Mouse (Mus musculus): Measurements from ENCODE around the gene Herc3. TPM values are rescaled to one million over a fixed set of nuclear protein-coding genes. Genes with fewer than 3 reads are reported as not detected.
A peak's percentile ranks its signal among the peaks of the same experiment; 100 is the strongest.
"Not testable (repeated sequence)": the region's sequence is repeated elsewhere in the genome, so short reads cannot be mapped to it uniquely, and the experiment has no call there.

Herc3 gene
- 10 to 100 TPM; 86.1 to 87.8 TPM for total RNA-seq (2021)
- long read RNA-seq, experiment 1, partial matches to known transcripts = 34 of 58 reads
- long read RNA-seq, experiment 1, other reads (novel, unspliced or antisense) = 24 of 58 reads
- long read RNA-seq, experiment 2, partial matches to known transcripts = 27 of 49 reads
- long read RNA-seq, experiment 2, other reads (novel, unspliced or antisense) = 22 of 49 reads

DNA sequence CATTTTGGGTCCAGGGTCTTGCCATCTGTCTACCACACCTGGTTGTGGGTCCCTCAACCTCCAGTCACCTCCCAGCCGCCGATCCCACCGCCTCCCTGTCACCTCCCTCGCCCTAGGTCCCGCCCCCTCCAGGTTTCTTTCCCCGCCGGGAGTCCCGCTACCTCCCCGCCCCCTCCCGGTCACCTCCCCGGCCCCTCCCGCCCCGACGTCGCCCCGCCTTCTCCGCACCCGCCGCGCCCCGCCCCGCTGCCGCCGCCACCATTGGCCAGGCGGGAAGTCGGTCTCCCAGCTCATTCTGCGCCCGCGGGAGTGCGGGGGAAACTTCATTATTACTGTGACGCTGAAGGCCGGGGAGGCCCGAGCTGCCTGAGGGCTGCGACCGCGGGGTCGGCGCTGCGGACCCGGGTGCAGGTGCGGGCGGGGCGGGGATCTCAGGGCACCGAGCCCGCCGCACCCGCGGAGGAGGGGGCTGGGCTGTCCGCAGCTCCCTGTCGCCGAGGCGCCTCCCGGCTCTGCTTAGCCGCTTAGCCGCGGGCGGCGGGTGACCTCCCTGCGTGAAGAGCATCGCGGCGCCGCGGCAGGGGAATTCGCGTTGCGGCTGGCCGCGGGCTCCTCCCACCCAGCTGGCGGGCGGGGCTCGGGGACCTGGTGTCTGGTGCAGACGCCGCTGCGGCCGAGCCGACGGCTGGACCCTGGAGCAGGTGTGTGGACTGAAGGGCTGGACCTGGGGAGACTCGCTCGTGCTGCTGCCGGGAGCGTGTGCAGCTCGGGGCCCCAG lies at the start of gene Herc3:
Gene Herc3, plus strand, starts transcription at position 234 of the 778 bp plus-strand sequence.
- DNase-seq (ENCODE audit: low spot score in 2 of 2) = peak; percentile 61 to 76

DNA sequence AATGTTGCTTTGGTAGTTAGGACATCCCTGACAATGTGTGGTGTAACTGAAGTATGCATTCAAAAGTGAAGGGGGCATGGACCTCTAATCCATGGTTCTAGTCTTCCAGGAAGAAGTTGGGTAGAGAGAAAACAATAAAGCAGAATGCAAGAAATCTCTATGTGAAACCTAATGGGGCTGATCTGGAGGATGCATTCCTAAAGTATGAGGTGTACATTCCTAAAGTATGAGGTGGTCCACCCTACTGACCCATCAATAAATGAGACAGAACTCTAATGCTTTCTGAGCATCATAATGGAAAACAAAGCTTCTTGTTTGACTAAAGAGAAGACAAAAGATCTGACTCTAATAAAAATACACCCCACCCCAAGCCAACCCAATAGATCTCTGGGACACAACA lies 29.9 kb upstream of the Herc3 start:
- DNase-seq (ENCODE audit: low spot score in 2 of 2) = no peak

DNA sequence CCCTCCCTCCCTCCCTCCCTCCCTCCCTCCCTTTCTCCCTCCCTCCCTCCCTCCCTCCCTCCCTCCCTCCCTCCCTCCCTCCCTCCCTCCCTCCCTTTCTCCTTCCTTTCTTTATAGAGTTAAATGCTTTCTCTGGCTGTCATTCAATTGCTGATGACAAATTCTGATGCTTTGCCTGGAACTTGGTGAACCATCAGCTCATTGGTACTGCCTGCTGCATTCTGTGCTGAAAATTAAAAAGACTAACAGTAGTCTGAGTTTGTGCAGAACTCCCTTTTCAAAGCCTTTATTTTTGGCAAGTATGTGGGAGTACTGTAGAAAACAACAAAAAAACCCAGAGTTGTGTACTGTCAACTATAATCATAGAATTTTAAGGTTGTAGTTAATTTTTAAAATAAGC lies 16.9 kb upstream of the Herc3 start:
- no peak for DNase-seq (ENCODE audit: low spot score in 2 of 2)

DNA sequence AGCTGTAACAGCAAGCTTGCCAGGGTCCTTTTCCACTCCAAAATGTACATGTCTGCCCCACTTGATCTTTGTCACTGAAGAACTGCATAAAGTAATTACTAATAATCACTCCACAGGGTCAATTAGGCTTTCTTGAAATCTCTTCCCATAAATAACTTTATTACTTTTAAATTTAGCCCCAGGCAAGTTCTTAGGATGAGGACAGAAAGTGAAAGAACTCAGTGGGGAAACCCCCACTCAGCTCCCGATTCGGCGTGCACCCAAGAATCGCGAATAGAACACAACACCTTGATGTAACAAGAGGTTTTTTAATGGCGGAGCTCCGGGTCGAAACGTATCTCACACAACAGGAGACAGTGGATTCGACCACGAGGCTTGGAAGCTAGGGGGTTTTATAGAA lies 14.2 kb upstream of the Herc3 start:
- DNase-seq (ENCODE audit: low spot score in 2 of 2) = not testable (repeated sequence)

DNA sequence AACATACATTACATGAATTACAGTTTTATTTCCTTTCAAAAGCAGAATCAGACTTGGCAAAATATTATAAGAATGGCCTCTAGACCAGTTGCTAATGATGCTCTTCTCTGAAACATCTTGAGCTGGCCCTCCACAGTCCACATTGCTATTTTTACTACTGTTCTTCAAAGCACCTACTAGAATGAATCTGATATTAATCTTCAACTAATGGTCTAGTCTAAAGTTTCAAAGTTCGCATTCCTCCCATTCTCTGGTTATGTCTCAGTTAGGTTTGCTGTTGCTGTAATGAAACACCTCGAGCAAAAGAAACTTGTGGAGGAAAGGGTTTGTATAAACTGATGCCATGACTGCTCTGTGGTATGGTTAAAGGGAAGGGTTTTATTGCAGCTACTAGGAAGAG lies 5.6 kb upstream of the Herc3 start:
- no peak for DNase-seq (ENCODE audit: low spot score in 2 of 2)

DNA sequence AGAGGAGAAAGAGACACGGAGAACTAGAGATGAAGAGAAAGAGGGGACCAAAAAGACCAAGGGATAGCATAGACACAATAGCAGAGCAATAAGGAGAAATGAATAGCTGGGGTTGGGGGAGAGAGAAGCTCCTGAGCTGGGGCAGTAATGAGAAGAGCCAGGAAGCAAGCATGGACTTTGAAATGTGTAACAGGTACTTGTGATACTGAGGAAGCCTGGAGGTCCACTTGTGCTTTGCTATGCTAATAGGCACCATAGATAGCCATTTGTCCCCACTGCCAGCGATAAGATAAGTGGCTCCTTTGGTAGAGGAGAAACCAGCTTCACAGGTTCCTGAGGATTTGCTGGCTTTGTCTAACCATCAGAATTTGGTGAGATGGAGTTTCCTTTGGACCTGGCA lies 5.2 kb upstream of the Herc3 start:
- DNase-seq (ENCODE audit: low spot score in 2 of 2) = no peak

DNA sequence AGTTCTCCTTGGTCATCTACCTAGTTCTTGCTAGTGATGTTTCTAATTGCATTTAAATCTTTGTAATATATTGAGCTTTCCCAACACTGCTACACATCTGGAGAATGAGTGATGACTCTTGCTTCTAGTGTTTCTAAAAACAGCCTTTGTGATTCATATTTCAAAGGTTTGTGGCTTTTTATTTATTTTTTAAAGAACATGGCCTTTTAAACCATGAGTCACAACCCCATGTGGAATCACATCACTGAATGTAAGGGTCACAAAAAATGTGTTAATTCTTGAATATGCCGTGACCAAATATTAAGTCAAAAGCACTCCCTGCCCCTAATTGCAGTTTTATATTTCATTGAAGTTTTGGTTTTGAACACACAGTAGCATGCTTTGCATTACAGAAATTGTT lies 2.7 kb upstream of the Herc3 start:
- DNase-seq (ENCODE audit: low spot score in 2 of 2) = no peak

DNA sequence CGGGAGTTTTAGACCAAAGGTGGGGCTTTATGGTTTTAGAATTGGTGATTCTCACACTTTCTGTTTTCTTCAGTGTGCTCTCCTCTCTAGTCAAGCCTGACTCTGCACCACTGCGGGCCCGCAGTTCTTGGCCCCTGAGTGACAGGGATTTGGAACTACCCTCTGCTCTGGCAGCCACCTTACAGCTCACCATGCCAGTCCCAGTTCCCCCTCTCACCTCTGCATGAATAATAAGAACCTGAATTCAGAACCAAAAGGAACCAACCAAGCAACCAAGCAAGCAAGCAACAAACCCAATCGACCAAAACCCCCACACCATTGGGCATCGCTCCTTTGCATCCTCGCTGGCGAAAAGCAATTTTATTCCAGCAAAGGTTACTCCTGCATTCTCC lies 429 bp upstream of the Herc3 start:
- DNase-seq (ENCODE audit: low spot score in 2 of 2) = no peak

DNA sequence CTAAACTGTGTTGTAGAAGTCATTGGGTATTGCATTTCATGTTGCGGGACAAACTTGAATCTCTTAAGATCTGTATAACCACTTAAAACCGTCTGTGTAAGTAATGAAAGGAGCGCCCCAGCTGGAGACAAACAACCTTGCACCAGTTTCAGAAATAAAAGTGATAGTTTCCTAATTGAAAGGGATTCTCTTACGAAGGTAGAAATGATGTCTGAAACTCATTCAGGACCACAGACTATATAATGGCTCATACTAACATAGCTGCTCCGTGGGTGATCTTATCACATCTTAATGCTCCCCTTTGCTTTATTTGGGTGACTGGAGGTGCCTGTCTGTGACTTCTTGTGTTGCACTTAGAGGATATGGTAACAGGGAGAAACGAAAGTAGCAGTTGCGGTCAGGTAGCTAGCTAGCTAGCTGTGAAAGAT lies 1.3 kb downstream of the Herc3 start:
- no peak for DNase-seq (ENCODE audit: low spot score in 2 of 2)

DNA sequence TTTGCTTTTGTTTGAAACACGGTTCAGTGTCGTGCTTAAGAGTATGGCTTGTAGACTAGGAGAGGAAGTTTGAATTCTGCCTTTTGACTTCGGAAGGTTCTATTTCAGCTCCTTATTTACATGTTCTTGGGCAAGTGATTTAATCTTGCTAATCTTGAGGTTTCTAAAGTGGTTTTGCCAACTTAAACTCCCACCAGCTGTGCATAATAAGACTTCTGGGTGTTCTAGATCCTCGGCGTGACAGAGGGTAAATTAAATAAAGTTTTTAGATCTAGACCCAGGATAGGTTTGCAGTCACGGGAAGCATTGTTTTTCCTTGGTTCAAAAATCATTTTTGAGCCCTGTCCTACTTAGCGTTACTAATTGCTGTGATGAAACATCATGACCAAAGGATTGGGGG lies 3.2 kb downstream of the Herc3 start:
- no peak for DNase-seq (ENCODE audit: low spot score in 2 of 2)

DNA sequence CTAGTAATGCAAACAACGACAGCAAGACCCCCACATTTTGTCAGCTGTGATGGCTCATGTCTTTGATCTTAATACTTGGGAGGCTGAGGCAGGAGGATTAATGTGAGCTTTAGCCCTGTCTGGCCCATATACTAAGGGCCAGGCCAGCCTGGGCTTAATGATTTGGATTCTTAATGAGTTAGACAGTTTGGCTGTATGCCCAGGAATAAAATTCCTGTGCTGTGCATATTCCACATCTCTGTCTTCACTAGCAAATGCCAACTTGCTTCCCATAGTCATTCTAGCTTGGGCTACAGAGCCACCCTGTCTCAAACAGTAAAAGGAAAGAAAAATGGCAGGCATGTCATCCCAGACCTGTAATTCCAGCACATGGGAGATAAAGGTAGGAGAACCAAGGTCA lies 4.3 kb downstream of the Herc3 start:
- no peak for DNase-seq (ENCODE audit: low spot score in 2 of 2)

DNA sequence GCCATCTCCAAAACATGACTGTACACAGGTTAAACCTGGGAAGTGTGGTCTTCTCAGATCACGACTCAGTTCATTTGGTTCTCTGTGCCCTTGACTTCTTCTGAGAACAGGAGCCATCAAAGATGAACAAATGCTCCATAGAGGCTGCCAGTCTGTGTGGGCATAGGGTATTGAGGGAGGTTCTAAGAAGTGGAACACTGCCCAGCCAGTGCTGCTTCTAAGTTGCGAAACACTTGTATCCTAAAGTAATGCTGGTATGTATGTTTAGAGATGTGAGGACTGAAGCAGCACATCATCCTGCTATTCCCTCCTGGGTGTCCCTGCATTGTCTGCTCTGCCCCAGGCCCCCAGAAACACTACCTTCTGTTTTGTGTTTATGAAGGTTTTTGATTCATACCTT lies 5.2 kb downstream of the Herc3 start:
- no peak for DNase-seq (ENCODE audit: low spot score in 2 of 2)

DNA sequence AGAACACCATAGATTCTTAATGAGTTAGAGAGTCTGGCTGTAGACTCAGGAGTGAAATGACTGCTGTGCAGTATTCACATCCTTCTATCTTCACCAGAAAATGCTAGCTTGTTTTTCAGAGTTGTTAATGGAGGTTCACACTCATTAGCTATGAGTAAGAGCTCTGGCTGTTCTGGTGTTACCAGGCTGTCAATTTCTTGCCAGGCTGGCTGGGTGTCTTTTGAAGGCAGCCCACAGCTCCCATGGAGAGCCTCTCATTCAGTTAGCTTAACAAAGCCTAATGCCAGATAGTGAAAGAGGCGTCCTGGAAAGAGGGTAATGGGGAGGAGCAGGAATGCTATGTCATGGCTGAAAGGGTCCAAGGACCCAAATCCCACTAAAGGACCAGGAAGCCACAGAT lies 6.7 kb downstream of the Herc3 start:
- no peak for DNase-seq (ENCODE audit: low spot score in 2 of 2)

DNA sequence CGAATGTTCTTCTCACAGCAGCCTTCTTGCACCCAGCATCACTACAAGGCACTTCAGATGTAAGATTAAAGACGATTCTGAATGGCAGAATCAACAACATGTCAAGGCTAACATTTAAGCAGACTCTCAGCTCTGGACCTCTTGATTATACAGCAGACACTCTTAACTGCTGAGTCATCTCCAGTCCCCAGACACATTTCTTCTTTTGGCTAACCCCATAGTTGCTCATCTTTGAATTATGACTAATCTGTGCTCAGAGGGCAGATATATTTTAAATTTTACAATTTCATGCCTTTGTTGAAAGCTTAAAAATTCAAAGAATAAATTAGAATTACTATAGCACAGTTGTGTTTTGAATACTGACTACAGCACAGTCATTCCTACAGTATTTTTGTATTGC lies 9.9 kb downstream of the Herc3 start:
- DNase-seq (ENCODE audit: low spot score in 2 of 2) = no peak

DNA sequence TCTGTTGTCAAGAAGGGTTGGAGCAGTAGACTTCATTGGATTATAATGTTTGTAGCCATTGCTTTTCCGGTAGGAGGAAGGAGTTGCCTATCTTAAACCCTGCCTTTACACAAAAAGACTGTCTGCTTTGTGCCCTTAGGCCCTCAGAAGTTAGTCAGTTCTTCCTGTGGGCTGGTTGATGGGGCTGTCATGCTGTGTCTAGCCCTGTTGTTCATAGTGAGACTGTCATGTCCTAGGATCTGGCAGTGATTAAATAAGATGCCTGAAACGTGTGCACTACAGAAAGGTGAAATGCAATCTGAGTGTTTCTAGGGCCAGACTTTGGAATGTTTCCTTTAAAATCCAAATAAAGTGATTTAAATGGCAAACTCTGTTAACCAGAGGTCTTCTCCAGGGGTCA lies 10.9 kb downstream of the Herc3 start:
- no peak for DNase-seq (ENCODE audit: low spot score in 2 of 2)

DNA sequence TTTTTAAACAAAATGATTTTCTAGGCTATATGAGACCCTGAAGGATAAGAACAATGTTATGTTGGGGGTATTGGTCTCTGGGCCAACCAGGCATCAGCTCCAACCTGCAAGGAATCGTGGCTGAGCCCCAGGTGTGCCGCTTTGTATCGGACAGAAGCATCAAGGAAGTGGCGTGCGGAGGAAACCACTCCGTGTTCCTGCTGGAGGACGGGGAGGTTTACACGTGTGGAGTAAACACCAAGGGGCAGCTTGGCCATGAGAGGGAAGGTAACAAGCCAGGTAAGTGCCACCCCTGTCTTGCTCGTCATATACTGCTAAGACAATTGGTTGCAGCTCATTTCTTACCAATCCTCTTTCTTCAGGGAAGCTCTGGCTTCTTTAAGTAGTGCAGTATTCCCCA lies 12.3 kb downstream of the Herc3 start:
- no peak for DNase-seq (ENCODE audit: low spot score in 2 of 2)

DNA sequence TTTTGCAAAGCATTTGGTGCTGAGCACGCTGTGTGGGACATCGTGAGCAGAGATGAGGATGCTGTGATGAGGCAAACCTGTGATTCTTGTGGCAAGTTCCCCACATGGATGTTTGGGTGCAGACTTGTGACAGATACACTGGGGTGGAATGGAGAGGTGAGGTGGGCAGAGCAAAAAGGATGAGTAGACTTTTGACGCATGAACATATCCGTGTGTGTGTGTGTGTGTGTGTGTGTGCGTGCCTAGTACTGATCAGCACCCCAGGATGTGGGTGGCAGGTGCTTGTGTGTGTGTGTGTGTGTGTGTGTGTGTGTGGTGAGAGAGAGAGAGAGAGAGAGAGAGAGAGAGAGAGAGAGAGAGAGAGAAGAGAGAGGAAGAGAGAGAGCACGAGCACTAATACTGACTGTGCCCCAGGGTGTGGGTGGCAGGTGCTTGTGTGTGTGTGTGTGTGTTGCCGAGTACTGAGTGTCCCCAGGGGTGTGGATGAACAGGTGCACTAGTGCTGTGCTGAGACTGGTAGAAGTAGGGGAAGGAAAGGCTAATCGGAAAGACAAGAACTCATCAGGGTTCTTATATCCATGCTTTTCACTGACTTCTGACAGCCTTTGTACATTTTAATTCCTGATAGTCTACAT lies 13.0 kb downstream of the Herc3 start:
- DNase-seq (ENCODE audit: low spot score in 2 of 2) = no peak

DNA sequence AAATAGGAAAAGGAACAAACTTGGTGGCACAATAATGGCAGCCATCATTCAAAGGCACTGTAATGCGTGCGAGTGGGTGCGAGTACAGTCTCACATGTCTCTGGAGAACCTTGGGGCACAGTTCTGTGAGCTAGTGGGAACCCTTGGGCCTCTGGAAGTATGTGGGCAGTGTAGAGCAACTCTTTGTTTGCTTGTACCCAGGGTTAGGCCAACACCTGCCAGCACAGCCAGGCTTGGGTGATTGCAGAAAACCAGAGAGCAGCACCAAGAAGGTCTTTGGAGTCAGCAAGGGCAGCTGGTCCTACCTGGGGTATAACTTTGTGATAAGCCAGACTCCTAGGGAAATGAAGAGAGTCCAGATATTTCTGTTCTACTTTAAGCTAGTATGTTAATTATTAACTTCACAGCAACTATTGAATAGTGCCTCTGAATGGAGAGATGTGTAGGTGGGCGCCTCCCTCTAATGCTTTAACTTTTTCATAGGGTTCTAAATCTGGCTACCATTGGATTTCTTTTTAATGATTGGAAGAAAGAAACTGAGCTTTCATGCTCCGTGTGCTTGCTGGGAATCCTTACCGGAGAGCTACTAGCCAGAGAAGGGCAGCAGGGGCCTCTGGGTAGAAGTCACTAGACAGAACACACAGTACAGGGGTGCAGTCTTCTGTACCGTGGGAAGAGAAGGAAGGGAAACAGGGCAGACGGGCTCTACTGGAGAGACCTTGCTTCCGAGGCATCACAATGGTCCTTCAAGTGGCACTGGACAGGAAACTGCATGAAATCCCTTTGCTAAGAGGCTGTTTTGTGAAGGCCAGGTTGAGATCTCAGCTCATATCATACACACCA lies 15.8 kb downstream of the Herc3 start:
- no peak for DNase-seq (ENCODE audit: low spot score in 2 of 2)

DNA sequence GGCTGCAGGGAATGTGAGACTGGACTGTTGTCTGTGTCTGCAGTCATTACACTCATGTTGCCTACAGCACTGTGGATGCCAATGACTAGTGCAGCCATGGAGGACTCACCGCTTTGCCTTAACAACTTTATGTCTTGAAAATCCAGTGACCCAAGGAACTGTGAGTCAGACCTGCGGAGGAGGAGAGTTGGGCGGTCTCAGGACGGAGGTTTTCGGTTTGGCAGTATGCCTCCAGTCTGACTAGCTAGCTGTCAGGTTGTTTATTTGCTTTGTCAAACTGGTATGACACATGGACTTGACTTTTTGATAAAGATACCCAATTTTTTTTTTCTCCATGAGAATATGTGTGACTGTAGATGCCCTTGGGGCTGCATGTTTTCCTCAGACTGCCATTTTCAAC lies 16.6 kb downstream of the Herc3 start:
- no peak for DNase-seq (ENCODE audit: low spot score in 2 of 2)

DNA sequence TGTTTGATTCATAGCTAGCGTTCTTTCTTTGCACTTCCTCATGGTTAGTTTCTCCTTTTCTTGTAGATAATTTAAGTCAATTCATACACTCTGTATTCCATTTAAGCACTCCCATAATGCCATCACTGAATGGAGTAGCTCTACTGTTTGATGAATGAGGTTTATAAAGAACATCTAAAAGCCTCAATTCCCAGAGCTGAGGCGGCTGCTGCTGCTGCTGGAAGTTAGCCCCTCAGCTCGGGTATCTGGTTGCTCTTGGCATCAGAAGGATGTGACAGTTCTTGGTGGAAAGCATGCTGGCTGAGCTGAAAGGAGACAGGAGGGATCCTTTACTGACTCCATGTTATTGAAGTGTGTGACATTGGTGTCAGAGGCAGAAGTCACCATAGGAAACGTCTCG lies 18.1 kb downstream of the Herc3 start:
- DNase-seq (ENCODE audit: low spot score in 2 of 2) = no peak

DNA sequence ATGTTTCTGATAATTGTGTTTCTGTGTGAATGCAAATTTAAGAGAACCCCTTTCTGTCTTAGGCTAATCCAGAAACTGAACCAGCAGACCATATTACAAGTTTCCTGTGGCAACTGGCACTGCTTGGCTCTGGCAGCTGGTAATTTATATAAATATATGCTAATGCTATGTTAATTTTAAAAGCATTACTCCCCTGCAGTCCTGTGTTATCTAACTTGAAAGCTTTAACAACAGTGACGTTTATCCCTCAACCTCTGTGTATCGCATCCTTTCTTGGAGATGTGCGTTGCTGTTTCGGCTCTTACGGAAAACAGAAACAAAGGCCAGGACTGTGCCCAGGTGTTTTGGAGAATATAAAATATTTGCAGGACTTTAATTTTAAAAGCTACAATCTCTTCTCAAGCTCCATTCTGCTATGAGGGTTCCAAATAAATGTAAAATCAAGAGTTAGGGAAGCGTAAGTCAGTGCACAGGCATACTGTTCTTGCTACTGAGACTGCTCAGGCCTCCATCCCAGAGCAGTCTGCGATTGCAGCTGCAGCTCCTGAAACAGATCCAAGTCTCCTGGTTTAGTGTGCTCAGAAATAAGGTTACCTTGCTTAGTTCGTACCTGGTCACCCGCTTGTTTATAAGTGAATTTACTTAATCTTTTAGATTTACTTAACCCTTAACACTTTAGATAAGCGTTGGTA lies 24.6 kb downstream of the Herc3 start:
- DNase-seq (ENCODE audit: low spot score in 2 of 2) = no peak

All from gastrocnemius, postnatal 4 days (tissue).